Mouse (Mus musculus) midbrain, embryonic 11.5 days (tissue): ENCODE data around the gene Lman1l. TPM values are rescaled to one million over a fixed set of nuclear protein-coding genes. Genes with fewer than 3 reads are reported as not detected.
A peak's percentile ranks its signal among the peaks of the same experiment; 100 is the strongest.

Experiments used
- ATAC-seq: fragments of 200-750 bp; cut with Nextera tagmentation; 2 replicates; pipeline ENCODE4 v1.8.0; 2017; ENCODE audit warnings: moderate TSS enrichment, moderate library complexity; ENCODE audit not compliant: low FRiP score
- DNase-seq: peaks from one replicate; pipeline ENCODE4 v3.0.0; 2015; ENCODE audit warnings: low spot score; ENCODE audit errors: missing footprints
- H3K27ac ChIP-seq: fragments of 300-500 bp; sonication (generic); 2 replicates; pipeline ENCODE4 v1.5.1; 2014; ENCODE audit warnings: low read depth, low read length
- H3K27me3 ChIP-seq: fragments of 300-500 bp; sonication (generic); 2 replicates; pipeline ENCODE4 v1.6.1; 2014; ENCODE audit warnings: mild to moderate bottlenecking, low read length, moderate library complexity, mixed read lengths; ENCODE audit not compliant: control insufficient read depth, insufficient read depth
- H3K36me3 ChIP-seq: fragments of 300-500 bp; sonication (generic); 2 replicates; pipeline ENCODE4 v1.6.1; 2014; ENCODE audit warnings: mild to moderate bottlenecking, low read length, moderate library complexity, mixed read lengths; ENCODE audit not compliant: control insufficient read depth, insufficient read depth
- H3K4me1 ChIP-seq: fragments of 300-500 bp; sonication (generic); 2 replicates; pipeline ENCODE4 v1.6.1; 2014; ENCODE audit warnings: low read length; ENCODE audit not compliant: control insufficient read depth, insufficient read depth
- H3K4me2 ChIP-seq: fragments of 300-500 bp; sonication (generic); 2 replicates; pipeline ENCODE4 v1.6.1; 2014; ENCODE audit warnings: mild to moderate bottlenecking, moderate library complexity
- H3K4me3 ChIP-seq: fragments of 300-500 bp; sonication (generic); 2 replicates; pipeline ENCODE4 v1.5.1; 2014; ENCODE audit warnings: low read depth, low read length
- H3K9ac ChIP-seq: fragments of 300-500 bp; sonication (generic); 2 replicates; pipeline ENCODE4 v1.6.1; 2014; ENCODE audit warnings: low read length
- H3K9me3 ChIP-seq: fragments of 300-500 bp; sonication (generic); 2 replicates; pipeline ENCODE4 v1.6.1; 2016; ENCODE audit warnings: low read length; ENCODE audit not compliant: control insufficient read depth
- WGBS: fragments of 180-500 bp; shearing (Covaris S2); extraction: QIAGEN DNeasy Blood & Tissue Kit; methylation state at CpG from one replicate; pipeline ENCODE4 v1.1.7; 2014; 5-methylcytosine and 5-hydroxymethylcytosine counted together
- polyA plus RNA-seq: library from polyadenylated mRNA; unstranded; fragments of >200 nt; fragmentation: Nextera tagmentation; extraction: Ambion mirVana; gene quantifications from 2 replicates; pipeline ENCODE4 v1.2.1, GENCODE M21; 2014

Lman1l gene
- polyA plus RNA-seq, 1 experiment from 2014 or later, result 0.08 TPM

DNA sequence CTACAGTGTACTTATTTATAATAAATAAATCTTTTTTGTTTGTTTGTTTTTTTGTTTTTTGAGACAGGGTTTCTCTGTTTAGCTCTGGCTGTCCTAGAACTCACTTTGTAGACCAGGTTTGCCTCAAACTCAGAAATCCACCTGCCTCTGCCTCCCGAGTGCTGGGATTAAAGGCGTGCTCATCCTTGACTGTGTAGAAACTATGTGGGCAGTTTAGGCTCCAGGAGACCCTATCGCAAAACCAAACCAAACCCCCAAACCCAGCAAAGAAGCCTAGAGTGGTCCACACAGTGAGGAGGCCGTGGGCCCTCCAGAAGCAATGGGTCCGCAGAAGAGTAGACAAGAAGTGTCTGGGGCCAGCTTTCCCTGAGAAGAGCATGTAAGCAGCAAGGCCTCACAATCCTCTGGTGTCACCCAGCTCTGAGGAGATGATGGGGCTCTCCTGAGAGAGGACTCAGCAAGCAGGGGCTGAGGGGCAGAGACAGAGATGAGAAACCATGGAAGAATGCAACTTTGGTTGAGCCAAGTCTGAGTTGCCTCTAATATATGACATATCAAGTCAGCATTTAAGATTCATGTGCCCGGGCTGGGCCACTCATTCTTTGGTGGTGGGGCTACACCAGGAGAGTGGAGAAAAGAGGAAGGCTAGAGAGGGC lies 29.7 kb upstream of the Lman1l start:
- ATAC-seq, result no peak
- H3K9ac ChIP-seq, result no peak overlapping the region
- H3K27ac ChIP-seq, result no peak overlapping the region; the same call in 1 of the 2 replicates
- peak; percentile 75 for DNase-seq
- H3K4me3 ChIP-seq, result no peak overlapping the region
- H3K4me2 ChIP-seq, result no peak overlapping the region
- H3K9me3 ChIP-seq, result no peaks in the 10 kb centered on the region
- WGBS, result 91% methylated on average over 6 of the region's 6 CpGs
- peaks cover 23% of the 10 kb centered on the region for H3K4me1 ChIP-seq
- H3K27me3 ChIP-seq, result no peaks in the 10 kb centered on the region
- no peaks in the 10 kb centered on the region for H3K36me3 ChIP-seq

DNA sequence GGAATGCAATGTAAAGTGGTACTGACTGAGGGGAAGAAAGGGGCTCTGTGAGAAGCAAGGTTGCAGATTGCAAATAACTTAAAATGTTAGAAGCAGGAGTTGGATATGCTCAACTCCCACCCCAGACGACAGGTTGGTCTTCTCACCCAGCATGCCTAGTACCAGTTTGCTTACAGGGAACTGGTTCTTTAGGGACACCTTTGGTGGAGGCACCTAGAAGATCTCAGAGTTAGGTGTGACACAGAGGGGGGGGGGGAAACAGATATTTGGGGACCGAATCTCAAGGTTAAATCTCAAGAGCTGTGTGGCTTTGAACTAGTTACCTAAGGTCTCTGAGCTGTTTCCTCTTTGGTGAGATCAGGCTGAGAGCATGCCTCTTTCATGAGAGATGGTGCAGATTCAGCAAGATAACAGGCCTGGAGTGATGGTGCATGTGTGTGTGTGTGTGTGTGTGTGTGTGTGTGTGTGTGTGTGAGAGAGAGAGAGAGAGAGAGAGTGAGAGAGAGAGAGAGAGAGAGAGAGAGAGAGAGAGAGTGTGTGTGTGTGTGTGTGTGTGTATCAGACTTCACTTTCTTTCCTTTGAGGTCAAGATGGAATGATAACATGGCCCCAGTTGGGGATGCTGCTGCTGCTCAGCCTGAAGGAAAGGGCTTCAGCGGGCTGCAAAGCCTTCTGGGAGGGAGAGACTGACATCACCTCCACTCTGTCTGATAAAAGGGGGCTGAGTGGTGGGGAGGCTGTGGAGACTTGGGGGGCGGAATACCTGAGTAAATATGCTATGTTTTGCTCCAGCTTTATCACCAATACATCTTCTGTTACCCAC lies 26.9 kb upstream of the Lman1l start:
- Histone ChIP-seq H3K27me3 (no peaks in the 10 kb centered on the region), H3K9me3 (no peaks in the 10 kb centered on the region), H3K36me3 (no peaks in the 10 kb centered on the region), H3K27ac (no peak overlapping the region), H3K4me3 (no peak overlapping the region), H3K9ac (no peak overlapping the region), H3K4me2 (no peak overlapping the region), H3K4me1 (peaks cover 32% of the 10 kb centered on the region)
- ATAC-seq (no peak), DNase-seq (peak; percentile 77)
- WGBS, result 68% methylated on average over 4 of the region's 4 CpGs

DNA sequence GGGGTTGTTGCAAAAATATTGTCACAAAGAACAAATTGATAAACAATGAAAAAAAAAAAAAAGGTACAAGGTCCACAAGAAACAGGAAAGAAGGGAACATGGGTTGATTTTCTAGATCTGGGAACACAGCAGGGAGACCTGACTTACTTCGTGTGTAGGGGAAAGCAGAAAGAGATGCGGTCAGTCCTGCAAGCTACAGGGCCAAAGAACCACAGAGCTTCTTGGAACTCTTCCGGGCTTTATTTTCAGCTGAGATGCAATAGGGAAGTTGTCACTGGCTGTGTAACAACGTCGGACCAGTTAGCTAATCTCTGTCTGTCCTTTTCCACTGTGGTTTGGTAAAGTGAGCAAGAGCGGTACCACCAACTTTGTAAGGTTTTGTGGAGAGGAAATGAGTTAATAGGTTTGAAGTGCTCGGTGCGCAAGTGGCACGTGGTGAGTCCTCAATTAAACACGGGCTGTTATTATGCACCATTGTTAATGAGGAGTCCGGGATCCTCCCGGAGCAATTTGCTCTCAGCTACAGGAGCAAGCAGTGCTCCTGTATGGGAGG lies 26.1 kb upstream of the Lman1l start:
- no peaks in the 10 kb centered on the region for H3K27me3 ChIP-seq
- no peaks in the 10 kb centered on the region for H3K36me3 ChIP-seq
- no peaks in the 10 kb centered on the region for H3K9me3 ChIP-seq
- WGBS, result 82% methylated on average over 12 of the region's 12 CpGs
- ATAC-seq (no peak), DNase-seq (peak; percentile 68)
- H3K27ac ChIP-seq, result no peak overlapping the region
- H3K4me3 ChIP-seq, result no peak overlapping the region
- peaks cover 29% of the 10 kb centered on the region for H3K4me1 ChIP-seq
- no peak overlapping the region for H3K9ac ChIP-seq
- H3K4me2 ChIP-seq, result no peak overlapping the region

DNA sequence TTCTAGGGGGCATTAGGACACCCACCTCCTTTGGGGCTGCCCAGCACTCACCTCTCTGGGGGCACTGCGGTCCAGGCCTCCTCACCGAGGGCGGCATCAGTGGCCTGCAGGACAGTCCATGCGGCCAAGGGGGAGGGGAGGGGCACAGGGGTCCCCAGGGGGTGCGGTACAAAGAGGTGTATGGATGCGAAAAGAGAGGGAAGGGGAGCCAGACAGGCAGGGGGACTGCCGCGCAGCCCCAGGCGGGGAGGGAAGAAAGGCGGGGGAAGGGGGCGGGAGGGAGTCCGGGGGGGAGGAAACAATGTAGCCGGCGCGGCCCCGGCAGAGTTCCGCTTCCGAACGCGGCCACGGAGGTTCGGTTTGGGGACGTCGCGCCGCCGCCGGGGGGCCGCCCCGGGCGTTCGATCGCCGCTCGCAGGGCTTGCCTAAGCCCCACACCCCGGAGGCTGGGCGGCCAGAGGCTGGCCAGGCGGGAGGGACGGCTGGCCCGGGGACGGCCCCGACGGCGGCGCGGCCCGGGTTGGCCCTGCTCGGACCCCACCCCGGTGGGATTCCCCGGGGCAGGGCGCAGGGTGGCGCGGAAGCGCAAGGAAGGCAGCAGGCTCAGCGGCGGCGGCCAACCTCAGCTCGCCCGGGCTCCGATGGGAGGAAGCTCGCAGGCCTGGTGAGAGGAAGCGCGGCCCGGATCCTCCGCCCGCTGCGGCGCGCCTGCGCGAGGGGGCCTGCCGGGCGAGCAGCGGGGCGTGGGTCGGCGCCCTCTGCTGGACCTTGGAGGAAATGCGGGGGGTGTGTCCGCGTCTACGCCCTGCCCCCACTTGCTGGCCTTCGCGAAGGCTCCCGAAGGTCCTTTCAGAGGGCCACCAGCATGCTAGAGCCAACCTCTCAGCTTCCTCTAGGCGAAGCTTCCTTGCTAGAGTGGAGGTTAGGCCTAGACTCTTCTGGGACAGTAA lies 24.6 kb upstream of the Lman1l start:
- peak overlapping the region; percentile 95 for H3K27ac ChIP-seq
- peak overlapping the region; percentile 56 for H3K4me2 ChIP-seq
- H3K4me1 ChIP-seq, result peaks cover 30% of the 10 kb centered on the region
- WGBS, result 0% methylated on average over 63 of the region's 85 CpGs
- peak overlapping the region; percentile 99 for H3K9ac ChIP-seq
- H3K4me3 ChIP-seq, result peak overlapping the region; percentile 96
- H3K9me3 ChIP-seq, result no peaks in the 10 kb centered on the region
- no peaks in the 10 kb centered on the region for H3K36me3 ChIP-seq
- H3K27me3 ChIP-seq, result no peaks in the 10 kb centered on the region
- ATAC-seq, result peak; percentile 91
- peak; percentile 99 for DNase-seq

DNA sequence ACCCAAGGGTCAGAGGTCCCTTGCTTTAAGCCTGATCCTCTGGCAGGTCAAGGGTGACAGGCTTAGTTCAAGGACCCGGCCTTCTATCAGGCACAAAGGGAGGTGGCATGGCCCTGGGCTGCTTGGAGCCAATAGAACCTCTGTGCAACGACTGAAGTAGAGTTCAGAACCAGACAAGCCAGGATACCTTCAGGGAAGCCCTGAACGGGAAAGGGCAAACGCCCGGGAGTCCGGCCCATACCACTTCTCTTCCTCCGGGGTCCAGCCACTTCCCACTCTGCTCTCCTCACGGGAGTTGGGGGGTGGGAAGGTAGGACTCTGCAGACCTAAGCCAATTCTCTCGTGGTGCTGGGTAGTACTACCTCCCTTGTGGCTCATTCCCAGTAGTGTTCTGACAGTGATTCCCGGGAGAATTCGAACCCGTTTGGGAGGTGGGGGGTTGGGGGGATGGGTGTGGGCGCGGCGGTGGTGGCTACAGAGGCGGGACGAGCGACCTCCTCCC lies 23.9 kb upstream of the Lman1l start:
- peak; percentile 26 for ATAC-seq
- Histone ChIP-seq H3K27ac (0 out of 2 replicates have a peak overlapping the region, but pooled peaks have one; percentile 95), H3K4me2 (peak overlapping the region; percentile 56), H3K9me3 (no peaks in the 10 kb centered on the region), H3K4me1 (peaks cover 36% of the 10 kb centered on the region), H3K27me3 (no peaks in the 10 kb centered on the region), H3K4me3 (peak overlapping the region; percentile 96), H3K9ac (peak overlapping the region; percentile 99), H3K36me3 (no peaks in the 10 kb centered on the region)
- DNase-seq, result peak; percentile 92
- WGBS, result under 1% methylated on average over 18 of the region's 18 CpGs

DNA sequence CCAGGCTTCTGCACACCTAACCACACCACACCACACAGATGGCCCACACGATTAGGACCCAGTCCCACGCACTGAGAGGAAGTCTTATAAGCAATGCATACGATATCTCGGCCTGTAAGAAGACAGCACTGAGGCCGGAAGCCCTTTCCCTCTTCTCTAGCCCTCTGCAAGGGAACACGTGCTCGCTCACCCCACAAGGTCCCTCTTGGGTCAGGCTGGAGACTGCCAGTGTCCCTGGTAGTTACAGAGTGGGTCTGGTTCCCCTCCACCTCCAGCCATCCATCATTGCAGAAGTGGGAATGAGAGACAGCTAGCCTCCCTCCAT lies 23.2 kb upstream of the Lman1l start:
- H3K4me1 ChIP-seq, result peaks cover 43% of the 10 kb centered on the region
- WGBS, result 66% methylated on average over 7 of the region's 7 CpGs
- H3K27ac ChIP-seq, result no peak overlapping the region

DNA sequence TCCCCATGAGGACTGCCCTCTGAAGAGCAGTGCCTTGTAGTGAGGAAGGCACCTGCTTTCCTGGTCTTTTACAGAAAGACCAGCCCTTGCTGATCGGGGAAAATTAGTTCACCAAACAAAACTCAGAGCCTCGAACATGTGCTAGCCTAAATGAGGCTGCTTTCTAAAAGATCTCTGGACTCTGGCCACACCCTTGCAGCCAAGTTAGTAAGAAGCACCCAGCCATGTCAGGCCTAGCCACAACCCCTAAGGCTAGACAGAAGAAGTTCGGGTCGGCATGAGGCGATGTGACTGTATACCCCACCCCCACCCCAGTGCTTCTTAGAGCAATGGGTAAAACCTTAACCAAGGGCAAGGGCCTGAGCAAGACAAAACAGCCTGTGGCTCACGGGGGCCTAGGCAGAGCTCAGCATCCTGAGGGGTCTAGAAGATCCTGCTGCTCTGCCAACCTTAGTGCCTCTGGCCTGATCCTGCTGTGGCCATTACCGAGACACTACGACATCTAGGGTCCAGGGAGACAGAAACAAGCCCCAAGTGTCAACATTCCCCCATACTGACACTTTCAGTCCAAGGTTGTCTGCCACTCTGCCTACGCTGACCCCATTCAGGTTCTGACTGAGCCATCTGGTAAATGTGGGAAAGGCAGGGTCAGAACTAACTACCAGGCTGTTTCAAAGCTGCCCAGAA lies 22.7 kb upstream of the Lman1l start:
- Histone ChIP-seq H3K27me3 (no peaks in the 10 kb centered on the region), H3K27ac (no peak overlapping the region), H3K4me2 (peak overlapping the region; percentile 56), H3K9me3 (no peaks in the 10 kb centered on the region), H3K9ac (peak overlapping the region; percentile 99; the same call in 1 of the 2 replicates), H3K4me3 (peak overlapping the region; percentile 96), H3K36me3 (no peaks in the 10 kb centered on the region), H3K4me1 (peaks cover 48% of the 10 kb centered on the region)
- ATAC-seq (no peak), DNase-seq (no peak)
- WGBS, result 76% methylated on average over 9 of the region's 9 CpGs

More for the DNA sequence above, 23.2 kb upstream of the Lman1l start:
- peak overlapping the region; percentile 96 for H3K4me3 ChIP-seq
- no peaks in the 10 kb centered on the region for H3K9me3 ChIP-seq
- H3K36me3 ChIP-seq, result no peaks in the 10 kb centered on the region
- no peaks in the 10 kb centered on the region for H3K27me3 ChIP-seq
- H3K9ac ChIP-seq, result peak overlapping the region; percentile 99
- DNase-seq (peak; percentile 85), ATAC-seq (no peak)
- H3K4me2 ChIP-seq, result peak overlapping the region; percentile 56
